Mouse (Mus musculus) myocyte (in vitro differentiated cells): ENCODE data around the gene Ccdc177. TPM values are rescaled to one million over a fixed set of nuclear protein-coding genes. Genes with fewer than 3 reads are reported as not detected.

Source experiments
- H3K27me3 ChIP-seq: one replicate; pipeline ENCODE4 v1.6.1; 2011; ENCODE audit not compliant: control insufficient read depth, insufficient read depth, insufficient read length
- H3K36me3 ChIP-seq: one replicate; pipeline ENCODE4 v1.6.1; 2011; ENCODE audit not compliant: control insufficient read depth, insufficient read depth
- H3K4me2 ChIP-seq: one replicate; pipeline ENCODE4 v1.6.1; 2011; ENCODE audit warnings: low read depth, control low read depth
- H3K4me3 ChIP-seq: one replicate; pipeline ENCODE4 v1.5.1; 2011; ENCODE audit warnings: mild to moderate bottlenecking, control low read depth, moderate library complexity
- H3K79me2 ChIP-seq: one replicate; pipeline ENCODE4 v1.6.1; 2011; ENCODE audit not compliant: control insufficient read depth, insufficient read depth
- H3ac ChIP-seq: one replicate; pipeline ENCODE4 v1.6.1; 2011; ENCODE audit not compliant: control insufficient read depth, insufficient read length
- CEBPB ChIP-seq: IDR thresholded peaks from 2 replicates; pipeline ENCODE4 v1.6.1; 2011; ENCODE audit warnings: mild to moderate bottlenecking, moderate library complexity; ENCODE audit not compliant: poor library complexity, insufficient read depth, severe bottlenecking
- E2F4 ChIP-seq: IDR thresholded peaks from one replicate; pipeline ENCODE4 v1.6.1; 2011; ENCODE audit warnings: mild to moderate bottlenecking, control low read depth, moderate library complexity; ENCODE audit not compliant: insufficient read depth
- MAX ChIP-seq: IDR thresholded peaks from one replicate; pipeline ENCODE4 v1.6.1; 2011; ENCODE audit warnings: low read depth, mild to moderate bottlenecking, control low read depth
- MYOD1 ChIP-seq, 3 experiments: IDR thresholded peaks; one replicate each; pipeline ENCODE4 v1.6.1; 2011; ENCODE audit warnings: control low read depth in 2 of 3, low read depth in 2 of 3, mild to moderate bottlenecking in 2 of 3, moderate library complexity in 1 of 3; ENCODE audit not compliant: insufficient read length in 2 of 3, control insufficient read depth in 1 of 3
- MYOG ChIP-seq, 3 experiments: IDR thresholded peaks; one replicate each; pipeline ENCODE4 v1.6.1; 2011; ENCODE audit warnings: control low read depth in 2 of 3, low read depth in 2 of 3, mild to moderate bottlenecking in 2 of 3; ENCODE audit not compliant: insufficient read length in 2 of 3, control insufficient read depth in 1 of 3, insufficient read depth in 1 of 3
- POLR2A ChIP-seq: IDR thresholded peaks from one replicate; pipeline ENCODE4 v1.6.1; 2011; ENCODE audit warnings: low read depth, mild to moderate bottlenecking, control low read depth, moderate library complexity; ENCODE audit not compliant: insufficient read length
- POLR2AphosphoS2 ChIP-seq: IDR thresholded peaks from one replicate; pipeline ENCODE4 v1.6.1; 2011; ENCODE audit warnings: low read depth, control low read depth; ENCODE audit not compliant: insufficient read length
- REST ChIP-seq: IDR thresholded peaks from one replicate; pipeline ENCODE4 v1.6.1; 2011; ENCODE audit warnings: mild to moderate bottlenecking, control low read depth, moderate library complexity; ENCODE audit not compliant: insufficient read depth, insufficient read length
- SRF ChIP-seq: IDR thresholded peaks from one replicate; pipeline ENCODE4 v1.6.1; 2011; ENCODE audit warnings: low read depth; ENCODE audit not compliant: control insufficient read depth, insufficient read length
- TCF12 ChIP-seq: IDR thresholded peaks from one replicate; pipeline ENCODE4 v1.6.1; 2011; ENCODE audit warnings: mild to moderate bottlenecking, control low read depth; ENCODE audit not compliant: poor library complexity, insufficient read depth, severe bottlenecking
- TCF3 ChIP-seq: IDR thresholded peaks from one replicate; pipeline ENCODE4 v1.6.1; 2011; ENCODE audit warnings: low read depth, control low read depth; ENCODE audit not compliant: insufficient read length
- USF1 ChIP-seq: IDR thresholded peaks from one replicate; pipeline ENCODE4 v1.6.1; 2011; ENCODE audit warnings: low read depth, mild to moderate bottlenecking, control low read depth, moderate library complexity
- polyA plus RNA-seq: library from polyadenylated mRNA; unstranded; fragments of >200 nt; fragmentation: generic; extraction: Trizol; gene quantifications from one replicate; pipeline ENCODE4 v1.2.1, GENCODE M21; 2012; ENCODE audit warnings: missing spikeins

Gene Ccdc177
- polyA plus RNA-seq, 1 experiment = not detected

DNA sequence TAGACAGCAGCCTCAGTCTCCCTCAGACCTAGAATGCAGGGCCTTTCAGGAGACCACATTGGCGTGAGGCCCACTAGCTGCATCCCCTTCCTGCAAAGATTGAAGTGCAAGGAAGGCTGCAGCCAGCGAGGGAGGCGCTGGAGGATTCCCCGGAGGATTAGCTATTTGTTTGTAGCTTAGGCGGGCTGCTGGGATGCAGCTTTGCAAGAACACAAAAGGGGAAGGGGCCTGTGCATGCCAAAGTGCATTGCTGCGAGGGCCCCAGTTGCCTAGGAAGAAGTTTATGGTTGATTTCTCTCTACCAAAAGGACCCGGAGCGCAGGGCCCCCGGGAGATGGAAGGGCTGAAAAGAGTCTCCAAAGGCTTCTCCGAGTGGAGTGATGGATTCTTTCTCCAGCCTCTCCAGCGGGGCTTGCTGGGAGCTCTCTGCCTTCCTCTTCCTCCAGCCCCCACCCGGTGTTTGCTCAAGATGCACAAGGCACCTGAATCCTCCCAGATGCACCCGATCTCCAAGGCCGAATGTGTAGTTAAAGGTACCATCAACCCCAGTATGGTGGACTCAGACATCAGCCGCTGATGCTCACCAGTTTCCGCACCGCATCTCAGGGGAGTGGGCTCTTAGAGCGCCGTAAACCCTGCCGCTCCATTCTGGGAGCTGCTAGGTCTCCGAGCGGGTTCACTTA is 633 bp downstream of the Ccdc177 start:
- peaks cover 61% of the 10 kb centered on the region for H3K27me3 ChIP-seq
- H3K4me3 ChIP-seq = no peak overlapping the region
- no peaks in the 10 kb centered on the region for H3K79me2 ChIP-seq
- no peak overlapping the region for H3K4me2 ChIP-seq
- H3ac ChIP-seq = no peak overlapping the region
- no peaks in the 10 kb centered on the region for H3K36me3 ChIP-seq
- no peak for TF ChIP-seq SRF

DNA sequence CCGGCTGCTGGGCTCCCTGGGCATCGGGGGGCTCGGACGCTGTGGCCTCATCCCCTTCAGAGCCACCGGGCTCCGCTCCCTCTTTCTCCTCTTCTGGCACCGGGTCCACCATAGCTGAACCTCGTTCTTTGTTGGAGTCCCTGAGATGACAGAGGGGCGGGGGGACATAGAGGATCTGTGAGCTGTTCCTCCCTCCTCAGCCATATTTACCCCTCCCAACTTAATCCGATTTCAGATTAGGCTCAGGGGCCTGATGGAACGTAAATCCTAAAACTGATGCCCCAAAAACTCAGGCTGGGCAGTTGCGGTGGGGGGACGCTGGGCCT is 1.1 kb downstream of the Ccdc177 start:
- H3K27me3 ChIP-seq = peaks cover 64% of the 10 kb centered on the region
- H3ac ChIP-seq = no peak overlapping the region
- H3K4me2 ChIP-seq = no peak overlapping the region
- H3K79me2 ChIP-seq = no peaks in the 10 kb centered on the region
- no peaks in the 10 kb centered on the region for H3K36me3 ChIP-seq
- no peak for TF ChIP-seq E2F4
- TF ChIP-seq POLR2AphosphoS2 = no peak
- TF ChIP-seq MYOG (IDR thresholded peaks at IDR 0.05; ENCODE audit: control insufficient read depth in 1 of 3, insufficient read depth in 1 of 3, insufficient read length in 2 of 3, low read depth in 2 of 3) = no peak
- no peak overlapping the region for H3K4me3 ChIP-seq

DNA sequence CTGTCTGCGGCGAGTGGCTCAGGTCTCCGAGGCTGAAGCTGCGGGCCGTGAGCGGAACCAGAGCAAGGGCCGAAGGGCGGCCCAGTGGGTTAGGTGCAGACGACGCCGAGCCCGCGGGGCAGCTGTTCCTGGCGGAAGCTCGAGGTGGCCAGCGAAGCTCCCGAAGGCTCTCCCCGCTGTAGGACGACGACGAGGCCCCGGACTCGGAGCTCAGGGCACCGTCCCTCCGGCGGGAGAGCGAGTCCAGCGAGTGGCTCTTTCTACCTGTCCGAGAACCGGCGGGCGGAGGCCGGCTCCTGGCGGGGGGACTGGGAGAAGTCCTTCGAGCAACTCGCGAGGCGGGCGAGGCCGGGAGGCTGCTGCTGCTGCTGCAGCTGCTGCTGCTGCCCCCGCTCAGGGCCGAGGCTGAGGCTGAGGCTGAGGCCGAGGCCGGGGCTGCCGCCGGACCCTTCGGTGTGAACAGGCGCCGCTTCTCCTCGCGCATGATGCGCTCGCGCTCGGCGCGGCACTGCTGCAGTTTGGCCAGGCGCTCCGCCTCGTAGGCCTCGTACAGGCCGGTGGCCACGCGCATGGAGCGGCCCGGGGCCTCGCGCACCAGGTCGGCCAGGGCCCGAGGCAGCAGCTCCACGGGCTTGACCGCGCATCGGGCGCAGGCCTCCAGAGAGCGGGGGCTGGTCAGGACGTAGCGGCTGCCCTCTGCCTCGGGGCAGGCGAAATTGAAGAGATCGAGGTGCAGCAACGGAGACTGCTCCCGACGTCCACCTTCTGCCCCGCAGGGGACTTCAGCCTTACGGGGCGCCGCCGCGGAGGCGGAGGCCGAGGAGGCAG is 1.7 kb downstream of the Ccdc177 start:
- Histone ChIP-seq H3K79me2 (no peaks in the 10 kb centered on the region), H3K4me2 (peak overlapping the region; percentile 34), H3K27me3 (peaks cover 64% of the 10 kb centered on the region), H3K36me3 (no peaks in the 10 kb centered on the region), H3K4me3 (no peak overlapping the region), H3ac (no peak overlapping the region)
- TF ChIP-seq SRF = no peak
- TF ChIP-seq CEBPB = no peak
- no peak for TF ChIP-seq TCF3
- TF ChIP-seq TCF12 = no peak
- no peak for TF ChIP-seq MAX
- no peak for TF ChIP-seq REST
- no peak for TF ChIP-seq MYOG (IDR thresholded peaks at IDR 0.05; ENCODE audit: control insufficient read depth in 1 of 3, insufficient read depth in 1 of 3, insufficient read length in 2 of 3, low read depth in 2 of 3)
- TF ChIP-seq USF1 = no peak
- no peak for TF ChIP-seq POLR2A
- no peak for TF ChIP-seq E2F4
- no peak for TF ChIP-seq POLR2AphosphoS2
- TF ChIP-seq MYOD1 (IDR thresholded peaks at IDR 0.05; ENCODE audit: control insufficient read depth in 1 of 3, insufficient read length in 2 of 3, low read depth in 2 of 3) = no peak

DNA sequence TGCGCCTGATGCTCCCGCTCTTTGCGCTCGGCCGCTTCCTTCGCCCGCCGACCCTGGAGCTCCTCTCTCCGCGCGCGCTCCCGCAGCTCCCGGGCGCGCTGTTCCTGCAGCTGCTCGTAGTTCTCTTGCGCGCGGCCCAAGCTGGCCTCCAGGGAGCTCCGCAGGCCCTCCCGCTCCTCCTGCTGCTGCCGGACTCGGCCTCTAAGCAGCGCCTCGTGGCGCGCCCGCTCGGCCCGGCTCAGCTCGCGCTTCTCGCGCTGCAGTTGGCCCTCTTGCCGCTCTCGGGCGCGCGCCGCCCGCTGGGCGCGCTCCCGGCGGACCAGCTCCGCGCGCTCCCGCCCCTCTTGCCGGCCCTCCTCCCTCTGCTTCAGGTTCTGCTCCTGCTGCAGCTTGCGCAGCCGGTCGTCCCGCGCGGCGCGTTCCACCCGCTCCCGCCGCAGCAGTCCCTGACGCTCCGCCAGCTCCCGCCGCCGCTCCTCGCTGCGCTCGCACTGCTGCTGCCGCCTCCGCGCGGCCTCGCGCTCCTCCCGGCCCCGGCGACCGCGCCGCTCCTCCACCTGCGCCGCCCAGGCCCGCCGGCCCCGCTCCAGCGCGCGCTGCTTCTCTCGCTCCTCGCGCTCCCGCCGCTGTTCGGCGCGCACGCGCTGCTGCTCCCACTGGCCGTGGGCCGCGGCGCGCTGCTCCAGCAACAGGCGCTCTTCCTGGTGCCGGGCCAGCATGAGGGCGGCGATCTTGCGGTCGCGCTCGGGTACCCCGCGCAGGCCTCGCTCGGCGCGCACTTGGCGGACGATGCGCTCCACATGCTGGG is 2.5 kb downstream of the Ccdc177 start:
- Histone ChIP-seq H3K36me3 (no peaks in the 10 kb centered on the region), H3K4me2 (peak overlapping the region; percentile 34), H3K4me3 (no peak overlapping the region), H3K79me2 (no peaks in the 10 kb centered on the region), H3ac (no peak overlapping the region), H3K27me3 (peaks cover 64% of the 10 kb centered on the region)
- TF ChIP-seq E2F4 = no peak
- no peak for TF ChIP-seq TCF12
- no peak for TF ChIP-seq USF1

DNA sequence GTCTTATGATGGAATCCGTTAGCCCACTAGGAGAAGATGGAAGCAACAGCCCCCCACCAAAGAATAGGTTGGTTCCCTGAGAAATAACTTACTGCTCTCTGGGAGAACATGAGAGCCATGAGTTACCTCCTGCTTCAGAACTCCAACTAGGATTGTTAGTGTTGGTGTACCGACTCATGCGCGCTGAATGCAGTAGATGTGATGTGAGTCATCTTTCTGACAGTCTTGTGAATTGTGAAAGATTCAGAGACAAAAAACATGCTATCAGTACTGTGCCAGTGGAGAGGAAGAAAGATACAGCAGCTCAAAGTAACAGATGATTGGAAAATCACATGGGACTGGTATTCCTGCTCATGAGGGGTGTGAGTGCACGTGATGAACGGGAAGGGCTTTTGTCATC is 8.9 kb downstream of the Ccdc177 start:
- no peaks in the 10 kb centered on the region for H3K36me3 ChIP-seq
- H3K79me2 ChIP-seq = no peaks in the 10 kb centered on the region
- H3K4me3 ChIP-seq = no peak overlapping the region
- H3ac ChIP-seq = no peak overlapping the region
- TF ChIP-seq TCF3 (no peak), SRF (no peak), REST (no peak), USF1 (no peak), CEBPB (no peak), POLR2A (no peak), POLR2AphosphoS2 (no peak), MYOD1 (IDR thresholded peaks at IDR 0.05; ENCODE audit: control insufficient read depth in 1 of 3, insufficient read length in 2 of 3, low read depth in 2 of 3) (no peak), E2F4 (no peak), TCF12 (no peak), MAX (no peak), MYOG (IDR thresholded peaks at IDR 0.05; ENCODE audit: control insufficient read depth in 1 of 3, insufficient read depth in 1 of 3, insufficient read length in 2 of 3, low read depth in 2 of 3) (no peak)
- H3K4me2 ChIP-seq = no peak overlapping the region
- peaks cover 44% of the 10 kb centered on the region for H3K27me3 ChIP-seq
